Mouse (Mus musculus): ENCODE measurements around the gene Agmo. TPM values are rescaled to one million over a fixed set of nuclear protein-coding genes. Genes with fewer than 3 reads are reported as not detected.
A peak's percentile ranks its signal among the peaks of the same experiment; 100 is the strongest.

Agmo gene
- total RNA-seq, 2 experiments from 2014 or later: 1.2 to 1.8 TPM

- Histone ChIP-seq H3K27ac (no peak overlapping the region), H3K4me3 (no peak overlapping the region)
- no peak for TF ChIP-seq CTCF (IDR thresholded peaks at IDR 0.05)
- DNase-seq: no peak
- intact Hi-C loops (cut with DNase I): no loop called here
Observed at GRCm38 (mm10) chr12:37571922-37572321, 330.5 kb downstream of the Agmo start.

GRCm38 (mm10) chr12:37582777-37583176 lies 341.3 kb downstream of the Agmo start:
- no peak for DNase-seq
- no peak for TF ChIP-seq CTCF (IDR thresholded peaks at IDR 0.05)
- intact Hi-C loops (cut with DNase I): no loop called here
- Histone ChIP-seq H3K4me3 (no peak overlapping the region), H3K27ac (no peak overlapping the region)

DNA sequence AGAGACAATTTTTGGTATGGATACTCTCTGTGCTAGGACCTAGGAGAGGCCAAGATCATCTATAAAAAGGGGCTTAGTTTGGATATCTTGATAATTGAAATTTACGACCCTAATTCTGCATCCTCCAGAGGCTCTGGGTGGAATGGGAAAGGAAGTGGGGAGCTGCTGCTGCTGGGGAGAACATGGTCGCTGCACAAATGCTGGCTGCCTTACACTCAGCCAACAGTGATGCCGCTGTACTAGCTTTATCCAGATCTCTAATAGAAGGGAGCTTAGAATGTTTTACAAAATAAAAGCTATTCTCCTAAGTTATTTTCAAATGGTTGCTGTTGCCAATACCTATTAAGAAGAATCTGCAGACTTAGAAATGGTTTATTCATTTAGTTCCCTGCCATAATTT lies 351.4 kb downstream of the Agmo start:
- H3K4me3 ChIP-seq: no peak overlapping the region
- no peak for TF ChIP-seq CTCF (IDR thresholded peaks at IDR 0.05)
- DNase-seq: peak; percentile 19
- intact Hi-C loops (cut with DNase I): loop anchor here (10.0 kb wide), 1 partner anchor 488 kb away; the partner anchor contains the start of gene Meox2
- peak overlapping the region; percentile 63 for H3K27ac ChIP-seq

DNA sequence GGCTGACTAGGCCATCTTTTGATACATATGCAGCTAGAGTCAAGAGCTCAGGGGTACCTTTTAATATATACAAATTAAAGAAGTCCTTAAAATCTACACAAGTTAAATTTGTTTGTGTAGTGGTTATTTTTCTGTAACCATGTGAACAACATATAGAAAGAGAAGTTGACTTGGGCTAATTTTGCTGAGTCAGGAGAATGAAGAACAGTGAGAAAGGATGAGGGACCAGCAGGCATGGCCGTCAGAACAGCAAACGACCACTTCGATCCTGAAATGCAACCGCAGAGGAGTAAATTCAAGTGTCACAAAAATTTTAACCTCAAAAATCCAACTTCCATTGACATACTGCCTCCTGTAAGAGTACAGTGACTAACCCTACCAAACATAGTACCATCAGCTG lies 371.4 kb downstream of the Agmo start:
- Histone ChIP-seq H3K4me3 (no peak overlapping the region), H3K27ac (no peak overlapping the region)
- intact Hi-C loops (cut with DNase I): no loop called here
- no peak for TF ChIP-seq CTCF (IDR thresholded peaks at IDR 0.05)
- no peak for DNase-seq

DNA sequence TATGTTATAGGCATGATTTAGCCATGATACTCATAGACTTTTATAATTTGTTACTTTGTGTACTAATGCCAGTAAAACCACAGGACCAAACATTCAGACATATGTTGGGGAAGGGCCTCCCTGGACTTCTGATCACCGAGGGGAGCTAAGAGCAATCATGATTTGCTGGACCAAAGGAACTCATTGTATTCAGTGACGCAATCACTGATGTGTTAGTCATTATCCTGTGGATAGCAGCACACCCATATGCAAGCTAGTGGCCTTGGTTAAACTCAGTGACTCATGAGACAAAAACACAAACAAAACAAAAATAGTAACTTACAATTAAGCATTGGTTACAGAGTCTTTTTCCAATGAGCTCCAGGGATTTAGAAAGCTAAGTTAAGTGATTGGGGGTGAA lies 373.3 kb downstream of the Agmo start:
- TF ChIP-seq CTCF (IDR thresholded peaks at IDR 0.05): no peak
- H3K4me3 ChIP-seq: no peak overlapping the region
- intact Hi-C loops (cut with DNase I): no loop called here
- DNase-seq: no peak
- no peak overlapping the region for H3K27ac ChIP-seq

- intact Hi-C loops (cut with DNase I): no loop called here
Observed at GRCm38 (mm10) chr12:37624078-37624477, 382.6 kb downstream of the Agmo start.

More at GRCm38 (mm10) chr12:37624078-37624477, 382.6 kb downstream of the Agmo start:
- Histone ChIP-seq H3K27ac (no peak overlapping the region), H3K4me3 (no peak overlapping the region)
- no peak for DNase-seq
- no peak for TF ChIP-seq CTCF (IDR thresholded peaks at IDR 0.05)

Other genes starting within 250 kb of the Agmo start
- 1 to 10 TPM; 8.8 to 9.6 TPM for gene Meox2, start 133.1 kb upstream of the Agmo start, total RNA-seq (2021)